Mouse (Mus musculus): ENCODE data around the gene Clk4.

Clk4 gene

DNA sequence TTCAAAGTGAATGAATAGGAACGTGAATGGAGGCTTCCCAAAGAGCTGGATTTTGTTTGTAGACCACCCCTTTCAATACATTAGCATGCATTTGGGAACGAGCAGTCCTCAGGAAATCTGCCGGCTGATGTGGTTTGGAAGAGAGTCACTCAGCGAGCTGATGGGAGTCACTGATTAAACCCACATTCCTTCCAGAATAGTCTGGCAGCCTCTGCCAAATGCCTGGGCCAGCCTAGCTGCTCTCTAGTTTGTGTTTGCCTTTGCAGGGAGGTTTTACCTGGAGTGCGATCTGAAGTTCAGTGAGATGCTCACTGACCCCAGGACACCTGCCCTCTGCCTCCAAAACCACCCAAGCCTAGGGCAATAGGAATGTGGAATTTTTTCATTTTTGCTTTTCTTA lies 46.8 kb downstream of the Clk4 start:
- no peak for DNase-seq (ENCODE audit: low read depth, low spot score)

DNA sequence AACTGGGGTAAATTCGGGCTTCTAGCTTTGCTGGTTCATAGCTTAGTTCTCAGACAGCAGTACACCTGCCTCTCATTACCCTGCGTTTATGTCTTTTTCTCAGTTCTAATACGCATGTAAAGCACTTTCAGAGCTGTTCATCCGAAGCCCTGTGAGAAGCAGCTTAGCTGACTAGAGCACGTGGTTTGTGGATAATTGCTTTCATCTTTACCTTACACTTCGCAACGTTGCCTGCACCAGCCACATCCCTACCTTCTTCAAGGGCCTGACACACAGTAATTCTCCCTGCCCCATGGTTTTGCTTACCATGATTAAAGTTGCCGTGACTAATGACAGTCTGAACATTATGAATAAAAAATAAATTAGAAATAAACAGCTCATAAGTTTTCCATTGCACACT lies 50.3 kb downstream of the Clk4 start:
- no peak for DNase-seq (ENCODE audit: low read depth, low spot score)

- DNase-seq (ENCODE audit: low read depth, low spot score) = no peak
Observed at GRCm38 (mm10) chr11:51315991-51316810, 54.7 kb downstream of the Clk4 start.

DNA sequence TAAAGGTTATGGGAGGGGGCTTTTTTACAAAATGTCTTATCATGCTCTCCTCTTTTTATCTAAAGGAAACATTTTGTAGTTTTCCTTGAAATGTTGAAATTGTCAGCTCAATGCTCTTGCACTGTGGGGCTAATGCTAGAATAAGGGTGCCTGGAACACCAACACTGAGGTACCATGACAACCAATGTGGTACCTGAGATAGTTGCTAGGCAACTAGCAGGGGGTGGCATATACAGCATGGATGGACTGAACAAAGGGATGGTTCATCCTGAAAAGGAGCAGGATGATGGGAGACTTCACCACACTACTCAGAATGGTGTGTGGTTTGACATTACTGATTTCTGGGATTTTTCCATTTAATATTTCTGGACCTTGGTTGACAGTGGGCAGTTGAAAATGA lies 59.1 kb downstream of the Clk4 start:
- no peak for DNase-seq (ENCODE audit: low read depth, low spot score)

GRCm38 (mm10) chr11:51326908-51327307 lies 65.4 kb downstream of the Clk4 start:
- no peak for DNase-seq (ENCODE audit: low read depth, low spot score)

GRCm38 (mm10) chr11:51328387-51328942 lies 66.9 kb downstream of the Clk4 start:
- no peak for DNase-seq (ENCODE audit: low read depth, low spot score)

- no peak for DNase-seq (ENCODE audit: low read depth, low spot score)
Observed at GRCm38 (mm10) chr11:51329837-51330714, 68.5 kb downstream of the Clk4 start.
